Mouse (Mus musculus) liver, adult 2 months (tissue): ENCODE measurements around the gene Ebf1.

Experiments
- CTCF ChIP-seq: fragments of 200-500 bp; IDR thresholded peaks from 2 replicates; pipeline ENCODE4 v1.5.1; 2011; ENCODE audit warnings: low read depth, low read length, control low read depth
- POLR2A ChIP-seq: fragments of 200-500 bp; IDR thresholded peaks from 2 replicates; pipeline ENCODE4 v1.6.1; 2011; ENCODE audit warnings: low read length, control low read depth; ENCODE audit not compliant: insufficient read depth; ENCODE audit errors: extremely low read depth

GRCm38 (mm10) chr11:44754336-44754735 is 137.2 kb downstream of the Ebf1 start:
- TF ChIP-seq CTCF (no peak), POLR2A (no peak)
